Mouse (Mus musculus): ENCODE measurements around the gene S100a11. TPM values are rescaled to one million over a fixed set of nuclear protein-coding genes. Genes with fewer than 3 reads are reported as not detected.

S100a11 gene
- polyA plus RNA-seq, 1 experiment from 2014 or later, result 293 TPM

- WGBS, result 74% methylated on average over 5 of the region's 5 CpGs
- Histone ChIP-seq H3K4me1 (no peaks in the 10 kb centered on the region), H3K4me3 (no peak overlapping the region), H3K36me3 (no peaks in the 10 kb centered on the region), H3K27me3 (ENCODE audit: low read depth, poor library complexity, severe bottlenecking) (no peaks in the 10 kb centered on the region), H3K9me3 (replicated peaks) (no peaks in the 10 kb centered on the region), H3K27ac (no peak overlapping the region)
- DNase-seq (ENCODE audit: low spot score), result no peak
These were observed 13.4 kb upstream of the S100a11 start for GRCm38 (mm10) chr3:93506881-93507325.

GRCm38 (mm10) chr3:93509301-93509700, 11.0 kb upstream of the S100a11 start:
- Histone ChIP-seq H3K27me3 (ENCODE audit: low read depth, poor library complexity, severe bottlenecking) (no peaks in the 10 kb centered on the region), H3K9me3 (replicated peaks) (no peaks in the 10 kb centered on the region), H3K4me3 (no peak overlapping the region), H3K4me1 (no peaks in the 10 kb centered on the region), H3K27ac (no peak overlapping the region), H3K36me3 (no peaks in the 10 kb centered on the region)
- no peak for DNase-seq (ENCODE audit: low spot score)
- 77% methylated on average over 1 of the region's 1 CpGs for WGBS

GRCm38 (mm10) chr3:93511036-93511435, 9.3 kb upstream of the S100a11 start:
- H3K4me1 ChIP-seq, result no peaks in the 10 kb centered on the region
- no peaks in the 10 kb centered on the region for H3K9me3 ChIP-seq (replicated peaks)
- H3K27me3 ChIP-seq (ENCODE audit: low read depth, poor library complexity, severe bottlenecking), result no peaks in the 10 kb centered on the region
- no peaks in the 10 kb centered on the region for H3K36me3 ChIP-seq
- no peak overlapping the region for H3K27ac ChIP-seq
- 86% methylated on average over 1 of the region's 1 CpGs for WGBS
- H3K4me3 ChIP-seq, result no peak overlapping the region
- no peak for DNase-seq (ENCODE audit: low spot score)

GRCm38 (mm10) chr3:93511801-93512200, 8.5 kb upstream of the S100a11 start:
- DNase-seq (ENCODE audit: low spot score), result no peak
- WGBS, result 97% methylated on average over 1 of the region's 1 CpGs

GRCm38 (mm10) chr3:93512386-93513101, 7.7 kb upstream of the S100a11 start:
- Histone ChIP-seq H3K4me3 (no peak overlapping the region), H3K4me1 (no peaks in the 10 kb centered on the region), H3K27ac (no peak overlapping the region), H3K9me3 (replicated peaks) (no peaks in the 10 kb centered on the region), H3K36me3 (no peaks in the 10 kb centered on the region), H3K27me3 (ENCODE audit: low read depth, poor library complexity, severe bottlenecking) (no peaks in the 10 kb centered on the region)
- WGBS, result 85% methylated on average over 7 of the region's 7 CpGs
- no peak for DNase-seq (ENCODE audit: low spot score)

More at GRCm38 (mm10) chr3:93511801-93512200, 8.5 kb upstream of the S100a11 start:
- Histone ChIP-seq H3K4me1 (no peaks in the 10 kb centered on the region), H3K4me3 (no peak overlapping the region), H3K27me3 (ENCODE audit: low read depth, poor library complexity, severe bottlenecking) (no peaks in the 10 kb centered on the region), H3K9me3 (replicated peaks) (no peaks in the 10 kb centered on the region), H3K36me3 (no peaks in the 10 kb centered on the region), H3K27ac (no peak overlapping the region)

GRCm38 (mm10) chr3:93514628-93515027, 5.7 kb upstream of the S100a11 start:
- no peaks in the 10 kb centered on the region for H3K4me1 ChIP-seq
- DNase-seq (ENCODE audit: low spot score), result no peak
- no peaks in the 10 kb centered on the region for H3K36me3 ChIP-seq
- 92% methylated on average over 3 of the region's 3 CpGs for WGBS
- H3K4me3 ChIP-seq, result no peak overlapping the region
- H3K27ac ChIP-seq, result no peak overlapping the region
- H3K9me3 ChIP-seq (replicated peaks), result no peaks in the 10 kb centered on the region
- no peaks in the 10 kb centered on the region for H3K27me3 ChIP-seq (ENCODE audit: low read depth, poor library complexity, severe bottlenecking)

GRCm38 (mm10) chr3:93517343-93517742, 2.9 kb upstream of the S100a11 start:
- Histone ChIP-seq H3K4me3 (no peak overlapping the region), H3K4me1 (peaks cover 8% of the 10 kb centered on the region; the same call in 1 of the 2 replicates), H3K9me3 (replicated peaks) (no peaks in the 10 kb centered on the region), H3K36me3 (no peaks in the 10 kb centered on the region), H3K27ac (no peak overlapping the region), H3K27me3 (ENCODE audit: low read depth, poor library complexity, severe bottlenecking) (peaks cover 7% of the 10 kb centered on the region; the same call in 1 of the 2 replicates)
- DNase-seq (ENCODE audit: low spot score), result no peak
- 86% methylated on average over 2 of the region's 2 CpGs for WGBS

- H3K27me3 ChIP-seq (ENCODE audit: low read depth, poor library complexity, severe bottlenecking), result peaks cover 7% of the 10 kb centered on the region; the same call in 1 of the 2 replicates
- peak overlapping the region; percentile 84; the same call in 1 of the 2 replicates for H3K27ac ChIP-seq
These were observed 395 bp upstream of the S100a11 start for GRCm38 (mm10) chr3:93519856-93520329.

GRCm38 (mm10) chr3:93521462-93522057, 1.3 kb downstream of the S100a11 start:
- H3K4me3 ChIP-seq, result peak overlapping the region; percentile 69; the same call in 1 of the 2 replicates
- H3K36me3 ChIP-seq, result peaks cover 20% of the 10 kb centered on the region; the same call in 1 of the 2 replicates
- no peaks in the 10 kb centered on the region for H3K9me3 ChIP-seq (replicated peaks)
- H3K27ac ChIP-seq, result no peak overlapping the region
- DNase-seq (ENCODE audit: low spot score), result no peak
- 82% methylated on average over 8 of the region's 8 CpGs for WGBS
- H3K27me3 ChIP-seq (ENCODE audit: low read depth, poor library complexity, severe bottlenecking), result peaks cover 7% of the 10 kb centered on the region; the same call in 1 of the 2 replicates
- peaks cover 8% of the 10 kb centered on the region; the same call in 1 of the 2 replicates for H3K4me1 ChIP-seq

More at GRCm38 (mm10) chr3:93519856-93520329, 395 bp upstream of the S100a11 start:
- 54% methylated on average over 5 of the region's 5 CpGs for WGBS
- Histone ChIP-seq H3K4me3 (peak overlapping the region; percentile 69), H3K36me3 (peaks cover 8% of the 10 kb centered on the region; the same call in 1 of the 2 replicates), H3K4me1 (peaks cover 8% of the 10 kb centered on the region; the same call in 1 of the 2 replicates), H3K9me3 (replicated peaks) (no peaks in the 10 kb centered on the region)
- DNase-seq (ENCODE audit: low spot score), result no peak

GRCm38 (mm10) chr3:93522611-93523010, 2.3 kb downstream of the S100a11 start:
- peaks cover 7% of the 10 kb centered on the region; the same call in 1 of the 2 replicates for H3K27me3 ChIP-seq (ENCODE audit: low read depth, poor library complexity, severe bottlenecking)
- 50% methylated on average over 7 of the region's 7 CpGs for WGBS
- H3K9me3 ChIP-seq (replicated peaks), result no peaks in the 10 kb centered on the region
- DNase-seq (ENCODE audit: low spot score), result peak; percentile 64
- no peak overlapping the region for H3K27ac ChIP-seq
- H3K36me3 ChIP-seq, result peaks cover 20% of the 10 kb centered on the region; the same call in 1 of the 2 replicates
- H3K4me3 ChIP-seq, result no peak overlapping the region
- H3K4me1 ChIP-seq, result peaks cover 8% of the 10 kb centered on the region; the same call in 1 of the 2 replicates

GRCm38 (mm10) chr3:93527300-93527699, 7.0 kb downstream of the S100a11 start:
- H3K4me3 ChIP-seq, result no peak overlapping the region
- no peak for DNase-seq (ENCODE audit: low spot score)
- no peaks in the 10 kb centered on the region for H3K9me3 ChIP-seq (replicated peaks)
- 89% methylated on average over 3 of the region's 3 CpGs for WGBS
- H3K36me3 ChIP-seq, result peaks cover 20% of the 10 kb centered on the region; the same call in 1 of the 2 replicates
- no peak overlapping the region for H3K27ac ChIP-seq
- H3K4me1 ChIP-seq, result no peaks in the 10 kb centered on the region
- no peaks in the 10 kb centered on the region for H3K27me3 ChIP-seq (ENCODE audit: low read depth, poor library complexity, severe bottlenecking)

- no peaks in the 10 kb centered on the region for H3K27me3 ChIP-seq (ENCODE audit: low read depth, poor library complexity, severe bottlenecking)
- no peaks in the 10 kb centered on the region for H3K9me3 ChIP-seq (replicated peaks)
- no peak overlapping the region for H3K27ac ChIP-seq
- no peak overlapping the region for H3K4me3 ChIP-seq
- 85% methylated on average over 5 of the region's 5 CpGs for WGBS
- H3K36me3 ChIP-seq, result peaks cover 20% of the 10 kb centered on the region; the same call in 1 of the 2 replicates
- H3K4me1 ChIP-seq, result no peaks in the 10 kb centered on the region
- DNase-seq (ENCODE audit: low spot score), result no peak
These were observed 8.5 kb downstream of the S100a11 start for GRCm38 (mm10) chr3:93528807-93529206.

- H3K4me1 ChIP-seq, result no peaks in the 10 kb centered on the region
- no peak overlapping the region for H3K27ac ChIP-seq
- H3K4me3 ChIP-seq, result no peak overlapping the region
- H3K27me3 ChIP-seq (ENCODE audit: low read depth, poor library complexity, severe bottlenecking), result no peaks in the 10 kb centered on the region
- DNase-seq (ENCODE audit: low spot score), result no peak
- H3K9me3 ChIP-seq (replicated peaks), result no peaks in the 10 kb centered on the region
- no peaks in the 10 kb centered on the region for H3K36me3 ChIP-seq
- 78% methylated on average over 2 of the region's 2 CpGs for WGBS
These were observed 16.8 kb downstream of the S100a11 start for GRCm38 (mm10) chr3:93537068-93537576.
